Mouse (Mus musculus) E14TG2a.4 (cell line): ENCODE measurements around the gene Lrrc46.

ENCODE experiments used
- H3K27me3 ChIP-seq: 2 replicates; pipeline ENCODE4 v1.6.1; 2014; ENCODE audit warnings: low read length, control low read depth; ENCODE audit not compliant: insufficient read depth
- H3K36me3 ChIP-seq: 2 replicates; pipeline ENCODE4 v1.6.1; 2014; ENCODE audit warnings: low read length, control low read depth; ENCODE audit not compliant: insufficient read depth
- H3K4me1 ChIP-seq: replicated peaks from 2 replicates; pipeline ENCODE4 v1.6.1; 2014; ENCODE audit warnings: low read depth, low read length, control low read depth
- H3K4me3 ChIP-seq: replicated peaks from 2 replicates; pipeline ENCODE4 v1.5.1; 2014; ENCODE audit warnings: mild to moderate bottlenecking, low read length
- H3K9me3 ChIP-seq: 2 replicates; pipeline ENCODE4 v1.6.1; 2014; ENCODE audit warnings: low read length, control low read depth
- CTCF ChIP-seq: conservative IDR thresholded peaks from 2 replicates; pipeline ENCODE4 v1.5.1; 2014; ENCODE audit warnings: low read length
- NANOG ChIP-seq: IDR thresholded peaks from 2 replicates; pipeline ENCODE4 v1.6.1; 2014; ENCODE audit warnings: borderline replicate concordance, low read length, mixed read lengths
- POU5F1 ChIP-seq: IDR thresholded peaks from 2 replicates; pipeline ENCODE4 v1.6.1; 2014; ENCODE audit warnings: low read length, borderline replicate concordance

Lrrc46 gene

DNA sequence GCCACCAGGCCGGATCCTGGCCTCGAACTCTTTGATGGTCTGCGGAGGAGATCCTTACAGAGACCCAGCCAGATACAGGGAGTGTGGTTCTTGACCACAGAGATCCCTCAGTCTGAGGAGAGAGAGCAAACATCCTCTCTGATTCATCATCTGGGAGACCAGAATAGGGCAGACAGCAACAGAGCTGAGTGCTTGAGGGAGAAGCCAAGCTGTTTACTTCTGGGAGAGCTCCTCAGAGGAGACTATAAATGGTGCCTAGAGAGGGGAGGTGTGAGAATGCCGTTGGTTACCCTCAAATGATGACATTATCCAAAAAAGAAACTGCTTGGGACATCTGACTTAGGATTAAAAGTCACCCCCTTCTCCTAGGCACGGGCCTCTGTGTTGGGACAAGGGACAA is 49.7 kb downstream of the Lrrc46 start:
- TF ChIP-seq NANOG (no peak), POU5F1 (no peak), CTCF (no peak)
- Histone ChIP-seq H3K4me1 (peaks cover 59% of the 10 kb centered on the region), H3K27me3 (peaks cover 58% of the 10 kb centered on the region), H3K4me3 (no peak overlapping the region), H3K36me3 (no peaks in the 10 kb centered on the region), H3K9me3 (no peaks in the 10 kb centered on the region)

- Histone ChIP-seq H3K9me3 (no peaks in the 10 kb centered on the region), H3K36me3 (no peaks in the 10 kb centered on the region), H3K27me3 (peaks cover 35% of the 10 kb centered on the region), H3K4me3 (peak overlapping the region; percentile 72), H3K4me1 (peaks cover 53% of the 10 kb centered on the region)
- no peak for TF ChIP-seq NANOG
- no peak for TF ChIP-seq POU5F1
- TF ChIP-seq CTCF: no peak
Measured at GRCm38 (mm10) chr11:96987873-96988655, 53.1 kb downstream of the Lrrc46 start.

DNA sequence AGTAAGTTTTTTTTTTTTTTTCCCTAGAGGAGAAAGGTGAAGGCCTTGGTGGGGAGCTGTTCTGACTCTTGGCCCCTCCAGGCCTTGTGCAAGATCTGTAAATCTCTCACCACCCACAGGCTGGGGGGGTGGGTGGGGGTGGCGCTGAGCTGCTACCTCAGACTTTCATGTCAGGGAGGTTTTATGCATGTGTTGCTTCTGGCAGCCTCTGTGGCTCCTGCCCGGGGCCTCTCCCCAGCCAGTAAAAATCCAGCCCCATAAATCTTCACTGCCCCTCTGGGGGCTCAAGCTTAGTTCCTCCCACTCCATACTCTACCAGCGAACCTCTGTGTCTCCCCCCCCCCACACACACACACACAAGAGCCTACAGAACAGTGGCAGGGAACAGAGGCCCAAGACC is 54.7 kb downstream of the Lrrc46 start:
- Histone ChIP-seq H3K36me3 (no peaks in the 10 kb centered on the region), H3K4me1 (peaks cover 60% of the 10 kb centered on the region), H3K9me3 (no peaks in the 10 kb centered on the region), H3K27me3 (peaks cover 19% of the 10 kb centered on the region), H3K4me3 (peak overlapping the region; percentile 49)
- TF ChIP-seq CTCF (no peak), NANOG (no peak), POU5F1 (no peak)

DNA sequence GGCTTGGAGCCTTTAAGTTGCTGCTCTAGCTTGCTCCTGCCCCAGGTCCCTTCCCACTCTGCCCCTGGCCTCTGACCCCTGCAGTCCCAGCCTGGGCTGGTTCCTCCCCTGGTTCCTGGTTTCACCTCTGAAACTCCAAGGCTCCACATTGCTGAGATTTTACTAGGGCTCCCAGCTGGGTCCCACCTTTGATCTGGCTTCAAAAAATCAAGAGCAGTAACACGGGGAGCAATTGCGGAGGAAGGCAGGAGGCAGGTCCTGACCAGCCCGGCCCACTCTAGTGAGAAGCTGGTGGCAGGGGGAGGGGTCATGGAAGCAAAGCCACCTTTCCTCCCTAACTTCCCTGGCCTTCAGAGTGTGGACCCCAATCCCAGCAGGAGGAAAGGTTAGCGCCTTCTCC is 56.3 kb downstream of the Lrrc46 start:
- peaks cover 17% of the 10 kb centered on the region for H3K27me3 ChIP-seq
- peaks cover 69% of the 10 kb centered on the region for H3K4me1 ChIP-seq
- H3K9me3 ChIP-seq: no peaks in the 10 kb centered on the region
- TF ChIP-seq CTCF (no peak), NANOG (no peak), POU5F1 (no peak)
- H3K4me3 ChIP-seq: no peak overlapping the region
- no peaks in the 10 kb centered on the region for H3K36me3 ChIP-seq
